ENCODE assay signal across 8 mouse cellular contexts in genomic region chr4:138429778-138430177, GRCm38 (mm10). TPM values are rescaled to one million over a fixed set of nuclear protein-coding genes. Genes with fewer than 3 reads are reported as not detected.
DNase-seq lines count a peak whose midpoint lies in the region; ATAC-seq and TF ChIP-seq lines count a peak whose summit lies in the region.

No protein-coding gene starts in this region.

- intact Hi-C loops in heart, postnatal 10 days (cut with DNase I), result no loop called here

- H3K4me1 ChIP-seq in embryonic facial prominence, embryonic 11.5 days (ENCODE audit: control insufficient read depth, insufficient read depth, low read length), result no peaks in the 10 kb centered on the region
- no peaks in the 10 kb centered on the region for H3K4me1 ChIP-seq in stomach, postnatal 0 days (replicated peaks; ENCODE audit: control insufficient read depth, insufficient read depth)
- H3K4me1 ChIP-seq in forebrain, embryonic 10.5 days, result peaks cover 8% of the 10 kb centered on the region

- no peak overlapping the region for H3K4me2 ChIP-seq in embryonic facial prominence, embryonic 11.5 days (ENCODE audit: low read depth, low read length)
- H3K4me2 ChIP-seq in stomach, postnatal 0 days (replicated peaks; ENCODE audit: low read depth), result no peak overlapping the region

- no peak overlapping the region for H3K9ac ChIP-seq in embryonic facial prominence, embryonic 11.5 days (replicated peaks; ENCODE audit: low read length)
- H3K9ac ChIP-seq in stomach, postnatal 0 days (ENCODE audit: low read length), result no peak overlapping the region

- TF ChIP-seq CTCF in stomach, postnatal 0 days (IDR thresholded peaks at IDR 0.05; ENCODE audit: low read depth), result peak; percentile 73

- H3K9me3 ChIP-seq in embryonic facial prominence, embryonic 11.5 days (replicated peaks; ENCODE audit: control insufficient read depth, low read length), result no peaks in the 10 kb centered on the region
- no peaks in the 10 kb centered on the region for H3K9me3 ChIP-seq in stomach, postnatal 0 days (ENCODE audit: control insufficient read depth, low read length)
- H3K9me3 ChIP-seq in forebrain, embryonic 10.5 days, result no peaks in the 10 kb centered on the region

- no peak overlapping the region for H3K27ac ChIP-seq in embryonic facial prominence, embryonic 11.5 days (replicated peaks; ENCODE audit: low read depth, low read length)
- no peak overlapping the region for H3K27ac ChIP-seq in stomach, postnatal 0 days (replicated peaks)
- no peak overlapping the region for H3K27ac ChIP-seq in forebrain, embryonic 10.5 days

- no peaks in the 10 kb centered on the region for H3K36me3 ChIP-seq in embryonic facial prominence, embryonic 11.5 days (replicated peaks; ENCODE audit: control insufficient read depth, insufficient read depth, low read depth, low read length)
- H3K36me3 ChIP-seq in stomach, postnatal 0 days (ENCODE audit: control insufficient read depth, insufficient read depth, low read length), result no peaks in the 10 kb centered on the region
- no peaks in the 10 kb centered on the region for H3K36me3 ChIP-seq in forebrain, embryonic 10.5 days (replicated peaks)

- H3K27me3 ChIP-seq in embryonic facial prominence, embryonic 11.5 days (ENCODE audit: control insufficient read depth, insufficient read depth, low read length), result no peaks in the 10 kb centered on the region
- H3K27me3 ChIP-seq in stomach, postnatal 0 days (ENCODE audit: control insufficient read depth, insufficient read depth, low read length), result no peaks in the 10 kb centered on the region
- peaks cover 17% of the 10 kb centered on the region; the same call in 1 of the 2 replicates for H3K27me3 ChIP-seq in forebrain, embryonic 10.5 days (ENCODE audit: poor library complexity, severe bottlenecking)

- no peak for TF ChIP-seq EP300 in stomach, postnatal 0 days (optimal IDR thresholded peaks at IDR 0.05)

- peak; percentile 38 to 57 for DNase-seq in heart, postnatal 10 days
- DNase-seq in heart, adult 18-20 months, result no peak
- DNase-seq in right cerebral cortex, postnatal 4 days, result peak; percentile 76
- DNase-seq in right cerebral cortex, postnatal 25 days, result no peak
- DNase-seq in embryonic facial prominence, embryonic 11.5 days (ENCODE audit: low spot score), result peak; percentile 42
- peak; percentile 53 for DNase-seq in stomach, postnatal 0 days (ENCODE audit: low spot score)
- no peak for DNase-seq in layer of hippocampus, adult 9-10 months (ENCODE audit: low spot score)
- no peak for DNase-seq in forebrain, embryonic 10.5 days (ENCODE audit: extremely low spot score, low spot score)

- WGBS in embryonic facial prominence, embryonic 11.5 days, result 34% methylated on average over 3 of the region's 3 CpGs
- 40% methylated on average over 3 of the region's 3 CpGs for WGBS in stomach, postnatal 0 days
- WGBS in forebrain, embryonic 10.5 days, result 44% methylated on average over 3 of the region's 3 CpGs

- ATAC-seq in embryonic facial prominence, embryonic 11.5 days (replicated peaks; ENCODE audit: insufficient number of reproducible peaks, low FRiP score, low TSS enrichment, low read depth), result no peak
- no peak for ATAC-seq in stomach, postnatal 0 days (ENCODE audit: low FRiP score, low TSS enrichment)

- H3K4me3 ChIP-seq in embryonic facial prominence, embryonic 11.5 days (ENCODE audit: low read depth, low read length), result no peak overlapping the region
- H3K4me3 ChIP-seq in stomach, postnatal 0 days (ENCODE audit: low read depth, low read length), result no peak overlapping the region
- no peak overlapping the region for H3K4me3 ChIP-seq in forebrain, embryonic 10.5 days

RNA-seq across cellular contexts. Expression of gene Mul1, which starts 4.7 kb away (rescaled TPM):
- 10 to 100 TPM; 70.6 to 72.2 TPM for total RNA-seq in heart, postnatal 10 days (2021)
- 10 to 100 TPM; 76.1 to 88.4 TPM for total RNA-seq in heart, adult 18-20 months (2021)
- 15.4 and 18.0 TPM in 2 replicates for polyA plus RNA-seq in embryonic facial prominence, embryonic 11.5 days (2014; fragmentation: Nextera tagmentation; extraction: Ambion mirVana)
- polyA plus RNA-seq in stomach, postnatal 0 days (2015; fragmentation: Nextera tagmentation; extraction: Ambion mirVana), result 17.1 and 18.7 TPM in 2 replicates
- polyA plus RNA-seq in forebrain, embryonic 10.5 days (2016; fragmentation: Nextera tagmentation; extraction: Ambion mirVana), result 21.2 and 22.7 TPM in 2 replicates

RNA-seq across cellular contexts. Expression of gene Camk2n1, which starts 24.3 kb away (rescaled TPM):
- 10 to 100 TPM in 1 of 2 experiments, 1 to 10 TPM in 1; 9.8 to 10.1 TPM for total RNA-seq in heart, postnatal 10 days (2021)
- 10 to 100 TPM; 12.3 to 12.6 TPM for total RNA-seq in heart, adult 18-20 months (2021)
- 2.4 and 2.7 TPM in 2 replicates for polyA plus RNA-seq in embryonic facial prominence, embryonic 11.5 days (2014; fragmentation: Nextera tagmentation; extraction: Ambion mirVana)
- polyA plus RNA-seq in stomach, postnatal 0 days (2015; fragmentation: Nextera tagmentation; extraction: Ambion mirVana), result 4.5 and 4.8 TPM in 2 replicates
- 0.96 and 0.98 TPM in 2 replicates for polyA plus RNA-seq in forebrain, embryonic 10.5 days (2016; fragmentation: Nextera tagmentation; extraction: Ambion mirVana)

RNA-seq across cellular contexts. Expression of gene Fam43b, which starts 33.5 kb away (rescaled TPM):
- not detected for total RNA-seq in heart, postnatal 10 days (2021)
- not detected for total RNA-seq in heart, adult 18-20 months (2021)
- 0.39 TPM in 1 of 2 replicates, not detected in the other for polyA plus RNA-seq in embryonic facial prominence, embryonic 11.5 days (2014; fragmentation: Nextera tagmentation; extraction: Ambion mirVana)
- polyA plus RNA-seq in stomach, postnatal 0 days (2015; fragmentation: Nextera tagmentation; extraction: Ambion mirVana), result 0.07 TPM in 1 of 2 replicates, not detected in the other
- not detected in 2 replicates for polyA plus RNA-seq in forebrain, embryonic 10.5 days (2016; fragmentation: Nextera tagmentation; extraction: Ambion mirVana)

Comparison
In these comparisons a context has a peak if more than half of its experiments do, and no peak if none do; other contexts are left out.
1. DNase-seq: peak in heart, postnatal 10 days (2 of 2), right cerebral cortex, postnatal 4 days (single experiment), embryonic facial prominence, embryonic 11.5 days (single experiment) and stomach, postnatal 0 days (single experiment); none in heart, adult 18-20 months (0 of 2), right cerebral cortex, postnatal 25 days (single experiment), layer of hippocampus, adult 9-10 months (single experiment) and forebrain, embryonic 10.5 days (single experiment).